Mouse (Mus musculus) G1E (cell line): Measurements from ENCODE around the gene Zfp488. TPM values are rescaled to one million over a fixed set of nuclear protein-coding genes. Genes with fewer than 3 reads are reported as not detected.

Experiments used
- ATAC-seq: 2 replicates; pipeline ENCODE4 v1.8.0; 2016; ENCODE audit warnings: mild to moderate bottlenecking; ENCODE audit not compliant: insufficient number of reproducible peaks, poor library complexity, low FRiP score, severe bottlenecking; ENCODE audit errors: extremely low read depth
- DNase-seq: peaks from one replicate; pipeline ENCODE4 v3.0.0; 2012; ENCODE audit warnings: low spot score
- H3K27me3 ChIP-seq: 2 replicates; pipeline ENCODE4 v1.6.1; 2012; ENCODE audit warnings: mild to moderate bottlenecking, low read length, inconsistent platforms; ENCODE audit not compliant: insufficient read depth
- H3K36me3 ChIP-seq: replicated peaks from 2 replicates; pipeline ENCODE3; 2012; ENCODE audit warnings: mild to moderate bottlenecking, inconsistent platforms
- H3K4me1 ChIP-seq: 2 replicates; pipeline ENCODE4 v1.6.1; 2012; ENCODE audit warnings: low read depth, low read length, inconsistent platforms, mixed read lengths; ENCODE audit not compliant: insufficient read depth
- H3K4me3 ChIP-seq: 2 replicates; pipeline ENCODE4 v1.5.1; 2012; ENCODE audit warnings: low read depth, mild to moderate bottlenecking, inconsistent platforms, low read length, moderate library complexity, mixed read lengths
- H3K9me3 ChIP-seq: replicated peaks from 2 replicates; pipeline ENCODE4 v1.6.1; 2012; ENCODE audit warnings: inconsistent platforms
- CTCF ChIP-seq: IDR thresholded peaks from 2 replicates; pipeline ENCODE4 v1.5.1; 2012; ENCODE audit warnings: low read depth, low read length, inconsistent platforms, mixed read lengths
- GATA1 ChIP-seq: IDR thresholded peaks from 2 replicates; pipeline ENCODE4 v1.6.1; 2012; ENCODE audit warnings: borderline replicate concordance, low read length, inconsistent platforms, mixed read lengths
- GATA2 ChIP-seq: IDR thresholded peaks from 2 replicates; pipeline ENCODE4 v1.6.1; 2012; ENCODE audit warnings: low read depth, low read length, inconsistent platforms, borderline replicate concordance
- POLR2AphosphoS5 ChIP-seq: IDR thresholded peaks from 2 replicates; pipeline ENCODE4 v1.6.1; 2012; ENCODE audit warnings: low read depth, low read length, inconsistent platforms; ENCODE audit not compliant: insufficient replicate concordance
- TAL1 ChIP-seq: conservative IDR thresholded peaks from 2 replicates; pipeline ENCODE4 v1.6.1; 2012; ENCODE audit warnings: low read depth, low read length, inconsistent platforms, mixed read lengths
- polyA plus RNA-seq: library from polyadenylated mRNA; stranded (reverse); fragments of >175 nt; gene quantifications from 2 replicates; pipeline ENCODE4 v1.2.3, GENCODE M21; 2012
- total RNA-seq, 2 experiments: library from RNA; stranded (forward) in 1 of 2; stranded (reverse) in 1 of 2; fragments of 200-1000 nt in 1 of 2; fragments of >200 nt in 1 of 2; fragmentation: Nextera tagmentation in 1 of 2; gene quantifications; 2 replicates each; pipeline ENCODE4 v1.2.3; 2014 to 2017

The Zfp488 gene
- total and polyA plus RNA-seq, 3 experiments = 0.05 TPM; not detected in 2

GRCm38 (mm10) chr14:33974752-33975151 is 3.8 kb downstream of the Zfp488 start:
- no peak for ATAC-seq
- Histone ChIP-seq H3K4me3 (no peak overlapping the region), H3K36me3 (no peaks in the 10 kb centered on the region), H3K4me1 (no peaks in the 10 kb centered on the region), H3K9me3 (peaks cover 74% of the 10 kb centered on the region), H3K27me3 (no peaks in the 10 kb centered on the region)
- no peak for DNase-seq
- TF ChIP-seq GATA2 = no peak
- TF ChIP-seq CTCF = no peak
- no peak for TF ChIP-seq GATA1
- TF ChIP-seq TAL1 = no peak
- TF ChIP-seq POLR2AphosphoS5 = no peak

GRCm38 (mm10) chr14:33972679-33973078 is 5.9 kb downstream of the Zfp488 start:
- peaks cover 69% of the 10 kb centered on the region for H3K9me3 ChIP-seq
- ATAC-seq (no peak), DNase-seq (no peak)
- no peaks in the 10 kb centered on the region for H3K4me1 ChIP-seq
- TF ChIP-seq CTCF = no peak
- TF ChIP-seq TAL1 = no peak
- TF ChIP-seq GATA1 = no peak
- TF ChIP-seq POLR2AphosphoS5 = no peak
- TF ChIP-seq GATA2 = no peak
- no peaks in the 10 kb centered on the region for H3K27me3 ChIP-seq
- no peaks in the 10 kb centered on the region for H3K36me3 ChIP-seq
- H3K4me3 ChIP-seq = no peak overlapping the region

DNA sequence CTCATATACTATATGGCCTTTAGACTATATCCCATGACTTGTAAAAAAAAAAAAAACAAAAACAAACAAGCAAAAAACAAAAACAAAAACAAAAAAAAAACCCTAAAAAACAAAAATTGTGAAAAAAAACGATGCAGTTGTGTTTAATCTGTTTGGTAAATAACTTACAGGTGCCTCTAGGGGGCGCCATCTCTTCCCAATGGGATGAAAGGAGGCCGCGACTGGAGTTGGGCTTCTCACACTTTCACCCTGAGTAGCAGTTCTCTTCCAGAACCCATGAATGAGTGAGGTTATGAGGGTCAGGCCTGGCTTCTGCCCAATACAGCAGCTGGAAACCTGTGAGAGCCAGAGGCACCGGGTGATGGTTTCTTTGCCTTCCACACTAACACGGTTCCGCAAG is 12.9 kb downstream of the Zfp488 start:
- no peak for TF ChIP-seq GATA1
- TF ChIP-seq POLR2AphosphoS5 = no peak
- no peak for TF ChIP-seq CTCF
- TF ChIP-seq GATA2 = no peak
- no peak for TF ChIP-seq TAL1
- H3K4me1 ChIP-seq = no peaks in the 10 kb centered on the region
- no peak for DNase-seq

GRCm38 (mm10) chr14:33959341-33959740 is 19.2 kb downstream of the Zfp488 start:
- Histone ChIP-seq H3K36me3 (no peaks in the 10 kb centered on the region), H3K27me3 (no peaks in the 10 kb centered on the region; the same call in 1 of the 2 replicates), H3K9me3 (peaks cover 81% of the 10 kb centered on the region), H3K4me3 (no peak overlapping the region), H3K4me1 (no peaks in the 10 kb centered on the region)
- DNase-seq (no peak), ATAC-seq (no peak)
- no peak for TF ChIP-seq TAL1
- TF ChIP-seq CTCF = no peak

More for the DNA sequence above, 12.9 kb downstream of the Zfp488 start:
- no peak overlapping the region for H3K4me3 ChIP-seq
- no peak for ATAC-seq
- peaks cover 51% of the 10 kb centered on the region for H3K9me3 ChIP-seq
- H3K36me3 ChIP-seq = no peaks in the 10 kb centered on the region
- H3K27me3 ChIP-seq = no peaks in the 10 kb centered on the region; the same call in 1 of the 2 replicates

GRCm38 (mm10) chr14:33958841-33959240 is 19.7 kb downstream of the Zfp488 start:
- no peaks in the 10 kb centered on the region for H3K36me3 ChIP-seq
- H3K9me3 ChIP-seq = peaks cover 85% of the 10 kb centered on the region
- no peak overlapping the region for H3K4me3 ChIP-seq
- H3K27me3 ChIP-seq = no peaks in the 10 kb centered on the region; the same call in 1 of the 2 replicates
- ATAC-seq (no peak), DNase-seq (no peak)
- H3K4me1 ChIP-seq = no peaks in the 10 kb centered on the region
- no peak for TF ChIP-seq CTCF
- TF ChIP-seq GATA2 = no peak
- TF ChIP-seq TAL1 = no peak
- TF ChIP-seq GATA1 = no peak
- TF ChIP-seq POLR2AphosphoS5 = no peak

GRCm38 (mm10) chr14:33958186-33958585 is 20.4 kb downstream of the Zfp488 start:
- H3K27me3 ChIP-seq = no peaks in the 10 kb centered on the region; the same call in 1 of the 2 replicates
- no peaks in the 10 kb centered on the region for H3K36me3 ChIP-seq
- no peaks in the 10 kb centered on the region for H3K4me1 ChIP-seq
- peaks cover 85% of the 10 kb centered on the region for H3K9me3 ChIP-seq
- DNase-seq = no peak
- no peak overlapping the region for H3K4me3 ChIP-seq
- TF ChIP-seq POLR2AphosphoS5 (no peak), GATA2 (no peak), CTCF (no peak), GATA1 (no peak), TAL1 (no peak)
- ATAC-seq = no peak

DNA sequence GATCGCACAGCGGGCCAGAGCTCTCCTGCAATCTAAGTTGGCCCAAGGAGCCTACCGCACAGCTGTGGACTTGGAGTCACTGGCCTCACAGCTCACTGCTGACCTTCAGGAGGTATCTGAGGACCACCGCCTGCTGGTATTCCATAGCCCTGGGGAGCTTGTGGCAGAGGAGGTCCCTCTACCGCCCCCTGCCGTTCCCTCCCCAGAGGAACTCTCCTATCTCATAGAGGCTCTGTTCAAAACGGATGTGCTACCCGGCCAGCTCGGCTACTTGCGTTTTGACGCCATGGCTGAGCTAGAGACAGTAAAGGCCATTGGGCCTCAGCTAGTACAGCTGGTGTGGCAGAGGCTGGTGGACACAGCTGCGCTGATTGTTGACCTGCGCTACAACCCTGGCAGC is 22.5 kb downstream of the Zfp488 start:
- H3K9me3 ChIP-seq = peaks cover 83% of the 10 kb centered on the region
- DNase-seq = no peak
- ATAC-seq = no peak
- no peaks in the 10 kb centered on the region for H3K36me3 ChIP-seq
- TF ChIP-seq CTCF (no peak), GATA2 (no peak), GATA1 (no peak), POLR2AphosphoS5 (no peak), TAL1 (no peak)
- no peak overlapping the region for H3K4me3 ChIP-seq
- H3K4me1 ChIP-seq = no peaks in the 10 kb centered on the region
- H3K27me3 ChIP-seq = no peaks in the 10 kb centered on the region; the same call in 1 of the 2 replicates
